Mouse (Mus musculus) liver, postnatal 0 days (tissue): ENCODE results near the gene Tmem178.

Experiments used
- CTCF ChIP-seq: sonication (generic); IDR thresholded peaks from 2 replicates; pipeline ENCODE4 v1.5.1; 2016; ENCODE audit warnings: antibody characterized with exemption, low read depth
- EP300 ChIP-seq: IDR thresholded peaks from 2 replicates; pipeline ENCODE4 v1.6.1; 2016; ENCODE audit warnings: antibody characterized with exemption, low read depth, mild to moderate bottlenecking

DNA sequence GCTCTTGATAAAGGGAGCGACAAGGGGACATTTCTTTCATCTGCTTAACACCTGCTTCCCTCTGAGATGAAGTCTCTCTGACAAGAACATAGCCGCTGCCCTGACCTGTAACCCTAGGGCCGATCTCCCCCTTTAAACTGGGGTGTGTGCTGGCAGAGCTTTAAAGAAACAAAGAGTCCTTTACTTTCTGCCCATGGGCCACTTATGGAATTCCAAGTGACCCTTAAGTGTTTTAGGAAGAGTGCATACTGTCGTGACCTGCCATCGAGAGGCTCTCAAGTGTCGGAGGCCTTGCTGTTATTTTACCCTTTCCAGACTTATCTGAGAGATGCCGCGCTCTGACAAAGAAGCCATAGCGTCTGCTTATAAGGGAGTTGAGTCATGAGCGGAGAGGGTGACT, 35.7 kb downstream of the Tmem178 start:
- TF ChIP-seq CTCF, result no peak
- TF ChIP-seq EP300, result no peak
